Mouse (Mus musculus): ENCODE data around the gene Pdzd2. TPM values are rescaled to one million over a fixed set of nuclear protein-coding genes. Genes with fewer than 3 reads are reported as not detected.

Gene Pdzd2
- polyA plus RNA-seq, 1 experiment from 2014 or later: 3.4 TPM

DNA sequence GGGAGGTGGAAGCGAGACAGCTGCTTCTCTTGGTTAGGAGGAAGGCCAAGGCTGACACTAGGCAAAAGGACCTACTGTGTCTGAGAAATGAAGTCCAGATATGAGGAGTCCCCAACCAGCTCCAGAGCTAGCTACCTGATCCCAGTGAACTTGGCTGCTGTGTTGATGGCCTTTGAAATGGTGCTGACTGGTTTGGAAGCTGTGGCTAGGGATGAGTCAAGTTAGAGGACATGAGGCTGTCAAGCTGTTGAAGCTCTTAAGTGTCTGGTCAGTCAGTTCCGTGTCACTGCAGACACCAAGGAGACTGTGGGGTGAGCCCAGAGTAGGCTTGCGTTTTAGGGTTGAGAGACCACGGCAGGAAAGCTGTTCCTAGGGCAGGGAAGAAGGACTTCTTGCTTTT lies 405.3 kb downstream of the Pdzd2 start:
- DNase-seq (ENCODE audit: low spot score): no peak
- Histone ChIP-seq H3K4me1 (ENCODE audit: control insufficient read depth, insufficient read depth, low read length) (no peaks in the 10 kb centered on the region), H3K4me2 (ENCODE audit: low read depth, low read length) (no peak overlapping the region), H3K27ac (replicated peaks; ENCODE audit: low read depth, low read length) (no peak overlapping the region), H3K27me3 (ENCODE audit: control insufficient read depth, insufficient read depth, low read length) (no peaks in the 10 kb centered on the region), H3K36me3 (replicated peaks; ENCODE audit: control insufficient read depth, insufficient read depth, low read depth, low read length) (no peaks in the 10 kb centered on the region), H3K9ac (replicated peaks; ENCODE audit: low read length) (no peak overlapping the region), H3K4me3 (ENCODE audit: low read depth, low read length) (no peak overlapping the region), H3K9me3 (replicated peaks; ENCODE audit: control insufficient read depth, low read length) (no peaks in the 10 kb centered on the region)
- 85% methylated on average over 4 of the region's 4 CpGs for WGBS
- ATAC-seq (replicated peaks; ENCODE audit: insufficient number of reproducible peaks, low FRiP score, low TSS enrichment, low read depth): no peak

DNA sequence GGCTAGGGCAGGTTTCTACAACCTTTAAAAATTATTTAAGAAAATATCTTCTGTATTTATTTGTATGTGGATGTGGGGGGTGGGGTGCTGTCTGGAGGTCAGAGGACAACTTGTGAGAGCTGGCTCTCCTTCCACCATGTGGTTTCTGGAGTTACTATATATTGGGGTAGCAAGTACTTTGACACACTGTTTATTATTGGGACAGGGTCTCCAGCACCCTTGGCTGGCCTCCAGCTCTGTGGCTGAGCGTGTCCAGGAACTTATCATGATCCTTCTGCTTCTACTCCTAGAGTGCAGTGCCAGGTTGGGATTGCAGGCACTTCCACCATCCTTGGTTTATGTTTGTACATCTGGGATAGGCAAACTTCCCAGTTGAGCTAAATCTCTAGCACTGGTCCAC lies 408.4 kb downstream of the Pdzd2 start:
- 64% methylated on average over 1 of the region's 1 CpGs for WGBS
- Histone ChIP-seq H3K4me3 (ENCODE audit: low read depth, low read length) (no peak overlapping the region), H3K4me2 (ENCODE audit: low read depth, low read length) (no peak overlapping the region), H3K9me3 (replicated peaks; ENCODE audit: control insufficient read depth, low read length) (no peaks in the 10 kb centered on the region), H3K4me1 (ENCODE audit: control insufficient read depth, insufficient read depth, low read length) (no peaks in the 10 kb centered on the region), H3K36me3 (replicated peaks; ENCODE audit: control insufficient read depth, insufficient read depth, low read depth, low read length) (no peaks in the 10 kb centered on the region), H3K27me3 (ENCODE audit: control insufficient read depth, insufficient read depth, low read length) (no peaks in the 10 kb centered on the region), H3K9ac (replicated peaks; ENCODE audit: low read length) (no peak overlapping the region), H3K27ac (replicated peaks; ENCODE audit: low read depth, low read length) (no peak overlapping the region)
- ATAC-seq (replicated peaks; ENCODE audit: insufficient number of reproducible peaks, low FRiP score, low TSS enrichment, low read depth) (no peak), DNase-seq (ENCODE audit: low spot score) (no peak)

DNA sequence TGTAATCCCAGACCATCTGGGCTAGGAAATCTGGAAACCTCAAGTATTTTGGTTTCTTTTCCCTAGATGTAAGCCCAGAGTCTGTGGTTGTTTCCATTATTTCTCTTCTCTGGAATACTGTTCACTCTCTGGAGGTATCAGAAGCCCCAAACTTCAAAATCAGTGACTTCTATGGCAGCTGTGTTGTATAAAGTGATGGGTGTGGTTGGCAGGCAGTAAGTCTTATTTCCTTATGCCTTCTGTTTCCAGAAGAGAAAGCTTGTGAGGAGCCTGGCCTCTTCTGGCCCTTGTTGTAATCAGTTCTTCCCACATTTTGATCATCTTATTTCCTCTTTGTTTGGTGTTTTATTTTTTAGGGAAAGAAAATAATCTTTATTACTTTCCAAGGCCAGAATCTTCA lies 408.8 kb downstream of the Pdzd2 start:
- DNase-seq (ENCODE audit: low spot score) (no peak), ATAC-seq (replicated peaks; ENCODE audit: insufficient number of reproducible peaks, low FRiP score, low TSS enrichment, low read depth) (no peak)
- H3K36me3 ChIP-seq (replicated peaks; ENCODE audit: control insufficient read depth, insufficient read depth, low read depth, low read length): no peaks in the 10 kb centered on the region
- H3K9ac ChIP-seq (replicated peaks; ENCODE audit: low read length): no peak overlapping the region
- H3K4me2 ChIP-seq (ENCODE audit: low read depth, low read length): no peak overlapping the region
- H3K27ac ChIP-seq (replicated peaks; ENCODE audit: low read depth, low read length): no peak overlapping the region
- no peaks in the 10 kb centered on the region for H3K9me3 ChIP-seq (replicated peaks; ENCODE audit: control insufficient read depth, low read length)
- no peak overlapping the region for H3K4me3 ChIP-seq (ENCODE audit: low read depth, low read length)
- H3K27me3 ChIP-seq (ENCODE audit: control insufficient read depth, insufficient read depth, low read length): no peaks in the 10 kb centered on the region
- no peaks in the 10 kb centered on the region for H3K4me1 ChIP-seq (ENCODE audit: control insufficient read depth, insufficient read depth, low read length)

GRCm38 (mm10) chr15:12330389-12330788 lies 409.3 kb downstream of the Pdzd2 start:
- Histone ChIP-seq H3K4me3 (ENCODE audit: low read depth, low read length) (no peak overlapping the region), H3K27me3 (ENCODE audit: control insufficient read depth, insufficient read depth, low read length) (no peaks in the 10 kb centered on the region), H3K27ac (replicated peaks; ENCODE audit: low read depth, low read length) (no peak overlapping the region), H3K4me2 (ENCODE audit: low read depth, low read length) (no peak overlapping the region), H3K36me3 (replicated peaks; ENCODE audit: control insufficient read depth, insufficient read depth, low read depth, low read length) (no peaks in the 10 kb centered on the region; the same call in 1 of the 2 replicates), H3K4me1 (ENCODE audit: control insufficient read depth, insufficient read depth, low read length) (no peaks in the 10 kb centered on the region), H3K9ac (replicated peaks; ENCODE audit: low read length) (no peak overlapping the region), H3K9me3 (replicated peaks; ENCODE audit: control insufficient read depth, low read length) (no peaks in the 10 kb centered on the region)
- no peak for DNase-seq (ENCODE audit: low spot score)
- 84% methylated on average over 3 of the region's 3 CpGs for WGBS
- ATAC-seq (replicated peaks; ENCODE audit: insufficient number of reproducible peaks, low FRiP score, low TSS enrichment, low read depth): no peak

DNA sequence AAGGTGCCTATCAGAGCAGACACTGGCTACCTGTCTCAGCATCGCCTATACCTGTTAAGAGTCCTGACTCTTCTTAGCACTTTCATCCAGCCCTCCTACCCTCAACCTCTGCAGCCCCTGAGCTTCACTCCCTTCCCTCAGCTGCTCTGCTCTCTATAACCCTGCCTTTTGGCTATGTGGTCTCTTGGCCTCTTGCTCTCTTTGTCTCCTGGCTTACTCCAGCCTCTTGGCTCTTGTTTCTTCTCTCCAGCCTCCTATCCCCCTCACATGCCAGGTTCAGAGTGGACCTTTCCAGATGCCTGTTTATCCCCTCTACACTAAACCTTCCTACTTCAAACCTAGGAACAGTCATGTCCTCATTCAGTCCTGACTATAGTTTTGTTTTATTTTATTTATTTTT lies 415.4 kb downstream of the Pdzd2 start:
- WGBS: 93% methylated on average over 1 of the region's 1 CpGs
- Histone ChIP-seq H3K4me2 (ENCODE audit: low read depth, low read length) (no peak overlapping the region), H3K27ac (replicated peaks; ENCODE audit: low read depth, low read length) (no peak overlapping the region)

DNA sequence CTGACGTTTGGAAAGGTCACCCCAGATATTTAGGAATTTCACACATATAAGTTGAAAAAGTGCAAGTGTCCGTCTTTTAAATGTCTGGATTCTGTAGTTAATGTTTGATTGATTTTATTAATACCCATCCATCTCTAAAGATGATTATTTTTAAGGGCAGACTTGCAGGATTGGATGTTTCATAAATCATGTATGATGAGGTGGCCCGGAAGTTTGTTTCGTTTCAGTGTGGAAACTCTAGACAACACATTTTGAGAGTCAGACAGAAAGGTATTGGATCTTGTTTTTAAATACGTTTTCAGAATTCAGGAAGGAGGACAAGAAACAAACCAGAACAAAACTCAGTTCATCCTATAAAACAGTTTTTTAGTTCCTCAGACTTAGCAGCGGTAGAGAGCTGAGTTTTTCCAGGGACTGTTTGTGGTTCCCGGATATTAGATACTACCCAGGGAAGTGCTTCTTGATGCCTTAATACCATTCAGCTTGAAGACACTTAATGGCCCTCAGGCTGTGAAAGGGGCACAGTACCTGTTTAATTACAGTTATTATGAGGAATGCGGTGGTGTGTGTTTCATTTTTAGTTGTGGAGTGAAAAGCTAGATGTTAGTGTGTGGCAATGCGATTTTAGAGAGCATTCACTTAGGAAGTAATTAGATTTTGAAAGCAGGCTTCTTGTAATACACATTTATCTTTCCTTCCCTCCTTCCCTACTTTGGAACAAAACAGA lies 416.9 kb downstream of the Pdzd2 start:
- H3K4me3 ChIP-seq (ENCODE audit: low read depth, low read length): peak overlapping the region; percentile 99
- H3K36me3 ChIP-seq (replicated peaks; ENCODE audit: control insufficient read depth, insufficient read depth, low read depth, low read length): no peaks in the 10 kb centered on the region; the same call in 1 of the 2 replicates
- peak overlapping the region; percentile 96 for H3K9ac ChIP-seq (replicated peaks; ENCODE audit: low read length)
- no peak for ATAC-seq (replicated peaks; ENCODE audit: insufficient number of reproducible peaks, low FRiP score, low TSS enrichment, low read depth)
- peak; percentile 36 for DNase-seq (ENCODE audit: low spot score)
- H3K27me3 ChIP-seq (ENCODE audit: control insufficient read depth, insufficient read depth, low read length): 0 out of 2 replicates have a peak, but pooled peaks cover 3% of the 10 kb centered on the region
- WGBS: 14% methylated on average over 9 of the region's 9 CpGs
- H3K4me1 ChIP-seq (ENCODE audit: control insufficient read depth, insufficient read depth, low read length): no peaks in the 10 kb centered on the region
- no peak overlapping the region for H3K27ac ChIP-seq (replicated peaks; ENCODE audit: low read depth, low read length)
- no peaks in the 10 kb centered on the region for H3K9me3 ChIP-seq (replicated peaks; ENCODE audit: control insufficient read depth, low read length)
- peak overlapping the region; percentile 69 for H3K4me2 ChIP-seq (ENCODE audit: low read depth, low read length)

More for the DNA sequence above, 415.4 kb downstream of the Pdzd2 start:
- DNase-seq (ENCODE audit: low spot score) (no peak), ATAC-seq (replicated peaks; ENCODE audit: insufficient number of reproducible peaks, low FRiP score, low TSS enrichment, low read depth) (no peak)
- H3K36me3 ChIP-seq (replicated peaks; ENCODE audit: control insufficient read depth, insufficient read depth, low read depth, low read length): no peaks in the 10 kb centered on the region; the same call in 1 of the 2 replicates
- H3K27me3 ChIP-seq (ENCODE audit: control insufficient read depth, insufficient read depth, low read length): 0 out of 2 replicates have a peak, but pooled peaks cover 3% of the 10 kb centered on the region
- H3K9me3 ChIP-seq (replicated peaks; ENCODE audit: control insufficient read depth, low read length): no peaks in the 10 kb centered on the region
- H3K4me1 ChIP-seq (ENCODE audit: control insufficient read depth, insufficient read depth, low read length): no peaks in the 10 kb centered on the region
- no peak overlapping the region for H3K4me3 ChIP-seq (ENCODE audit: low read depth, low read length)
- H3K9ac ChIP-seq (replicated peaks; ENCODE audit: low read length): no peak overlapping the region

DNA sequence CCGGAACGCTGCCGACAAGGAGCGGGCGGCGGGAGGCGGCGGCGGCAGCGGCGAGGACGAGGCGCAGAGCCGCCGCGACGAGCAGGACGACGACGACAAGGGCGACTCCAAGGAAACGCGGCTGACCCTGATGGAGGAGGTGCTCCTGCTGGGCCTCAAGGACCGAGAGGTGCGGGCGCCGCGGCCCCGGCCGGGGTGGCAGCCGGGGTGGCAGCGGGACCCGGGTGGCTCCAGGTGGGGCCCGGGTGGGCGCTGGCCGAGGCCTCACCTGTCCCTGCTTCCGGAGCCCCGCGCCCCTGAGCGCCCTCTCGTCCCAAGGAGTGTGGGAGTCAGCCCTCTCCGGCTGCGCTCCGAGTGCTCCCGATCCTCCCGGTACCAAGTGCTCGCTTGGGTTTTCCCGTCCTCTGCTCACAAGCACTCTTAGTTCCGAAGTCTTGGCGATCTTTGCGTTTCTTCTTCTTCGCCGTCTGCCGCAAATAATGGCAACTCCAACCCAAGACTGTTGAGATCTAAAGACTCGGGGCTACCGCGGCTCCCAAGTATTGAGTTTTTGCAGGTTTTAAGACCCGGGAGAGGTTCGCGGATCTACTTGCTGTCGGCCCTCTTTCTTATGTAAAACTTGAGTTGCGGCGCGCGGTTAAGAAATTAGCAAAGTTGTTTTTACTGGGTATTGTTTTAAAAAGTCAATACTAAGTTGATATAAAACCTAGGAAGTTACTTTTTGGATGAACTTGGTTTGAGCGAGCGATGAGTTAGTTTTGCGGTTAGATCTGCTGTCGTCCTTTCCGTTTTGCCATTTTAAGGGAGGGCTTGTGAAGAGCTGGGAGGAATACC lies 417.7 kb downstream of the Pdzd2 start, which contains the start of gene 1810049J17Rik:
1810049J17Rik (minus strand) TSS at position 112 of the 834 bp plus-strand sequence.
- WGBS: under 1% methylated on average over 70 of the region's 70 CpGs
- Histone ChIP-seq H3K9ac (replicated peaks; ENCODE audit: low read length) (peak within 1 kb of the TSS; percentile 96), H3K27ac (replicated peaks; ENCODE audit: low read depth, low read length) (peak within 1 kb of the TSS; percentile 76), H3K4me3 (ENCODE audit: low read depth, low read length) (peak within 1 kb of the TSS; percentile 99), H3K9me3 (replicated peaks; ENCODE audit: control insufficient read depth, low read length) (no peaks in the 10 kb centered on the region), H3K27me3 (ENCODE audit: control insufficient read depth, insufficient read depth, low read length) (0 out of 2 replicates have a peak, but pooled peaks cover 3% of the 10 kb centered on the region), H3K36me3 (replicated peaks; ENCODE audit: control insufficient read depth, insufficient read depth, low read depth, low read length) (no peaks in the 10 kb centered on the region; the same call in 1 of the 2 replicates), H3K4me1 (ENCODE audit: control insufficient read depth, insufficient read depth, low read length) (no peaks in the 10 kb centered on the region), H3K4me2 (ENCODE audit: low read depth, low read length) (peak within 1 kb of the TSS; percentile 69)
- ATAC-seq (replicated peaks; ENCODE audit: insufficient number of reproducible peaks, low FRiP score, low TSS enrichment, low read depth) (peak; percentile 51), DNase-seq (ENCODE audit: low spot score) (peak; percentile 57)

All from embryonic facial prominence, embryonic 11.5 days (tissue).